Mouse (Mus musculus): ENCODE results near the gene Enoph1. TPM values are rescaled to one million over a fixed set of nuclear protein-coding genes. Genes with fewer than 3 reads are reported as not detected.

The Enoph1 gene
- total and polyA plus RNA-seq, 3 experiments, result 8.4 to 12.6 (median 8.8) TPM

GRCm38 (mm10) chr5:100113403-100113802 lies 73.6 kb downstream of the Enoph1 start:
- H3K27me3 ChIP-seq (ENCODE audit: control insufficient read depth, insufficient read depth, low read length), result no peaks in the 10 kb centered on the region
- intact Hi-C loops (cut with DNase I), result no loop called here
- 53% methylated on average over 5 of the region's 5 CpGs for WGBS

More at GRCm38 (mm10) chr5:100113403-100113802, 73.6 kb downstream of the Enoph1 start:
- TF ChIP-seq POLR2A (IDR thresholded peaks at IDR 0.05; ENCODE audit: insufficient read depth, low read depth, low read length) (no peak), CTCF (IDR thresholded peaks at IDR 0.05) (no peak), EP300 (IDR thresholded peaks at IDR 0.05; ENCODE audit: insufficient read depth, low read depth, low read length) (no peak)
- H3K79me2 ChIP-seq (replicated peaks; ENCODE audit: control insufficient read depth, insufficient read depth, low read length), result no peaks in the 10 kb centered on the region
- H3K4me1 ChIP-seq (ENCODE audit: control insufficient read depth, insufficient read depth, low read length), result no peaks in the 10 kb centered on the region
- H3K36me3 ChIP-seq (ENCODE audit: control insufficient read depth, insufficient read depth, low read length), result no peaks in the 10 kb centered on the region
- no peak overlapping the region for H3K4me3 ChIP-seq
- no peak overlapping the region for H3K27ac ChIP-seq
- H3K9ac ChIP-seq (ENCODE audit: low read depth, low read length), result no peak overlapping the region
- no peak for DNase-seq

Other genes with a start within 250 kb of the Enoph1 start
- under 1 TPM in 1 of 2 experiments, not detected in 1; 0.36 TPM for gene Vamp9, start 133.7 kb upstream of the Enoph1 start, total RNA-seq (2021)
- not detected in 2 replicates for gene Vamp9, start 133.7 kb upstream of the Enoph1 start, polyA plus RNA-seq (2012; rRNA removed)
- gene Hnrnpd, start 61.0 kb upstream of the Enoph1 start, total RNA-seq (2021), result 10 to 100 TPM; 83.0 to 90.3 TPM
- 10.2 and 14.3 TPM in 2 replicates for gene Hnrnpd, start 61.0 kb upstream of the Enoph1 start, polyA plus RNA-seq (2012; rRNA removed)
- 1 to 10 TPM; 1.1 to 1.2 TPM for gene 4930524J08Rik, start 60.9 kb upstream of the Enoph1 start, total RNA-seq (2021)
- gene 4930524J08Rik, start 60.9 kb upstream of the Enoph1 start, polyA plus RNA-seq (2012; rRNA removed), result 0.84 TPM in 1 of 2 replicates, not detected in the other
- gene Hnrnpdl, start 321 bp upstream of the Enoph1 start, total RNA-seq (2021), result 10 to 100 TPM; 57.1 to 57.3 TPM
- gene Hnrnpdl, start 321 bp upstream of the Enoph1 start, polyA plus RNA-seq (2012; rRNA removed), result 44.1 and 69.7 TPM in 2 replicates
- gene Tmem150c, start 119.8 kb downstream of the Enoph1 start, total RNA-seq (2021), result 1 to 10 TPM; 6.3 to 7.7 TPM
- 3.7 and 3.9 TPM in 2 replicates for gene Tmem150c, start 119.8 kb downstream of the Enoph1 start, polyA plus RNA-seq (2012; rRNA removed)

Measured in heart, adult 2 months (tissue).